Mouse (Mus musculus): ENCODE measurements at regions not wholly inside any gene's neighbourhood (a gene's known extent, or its start where the extent isn't known, plus 50 kb on each side); places are given as distances from the start of the nearest gene placed in this dataset.

DNA sequence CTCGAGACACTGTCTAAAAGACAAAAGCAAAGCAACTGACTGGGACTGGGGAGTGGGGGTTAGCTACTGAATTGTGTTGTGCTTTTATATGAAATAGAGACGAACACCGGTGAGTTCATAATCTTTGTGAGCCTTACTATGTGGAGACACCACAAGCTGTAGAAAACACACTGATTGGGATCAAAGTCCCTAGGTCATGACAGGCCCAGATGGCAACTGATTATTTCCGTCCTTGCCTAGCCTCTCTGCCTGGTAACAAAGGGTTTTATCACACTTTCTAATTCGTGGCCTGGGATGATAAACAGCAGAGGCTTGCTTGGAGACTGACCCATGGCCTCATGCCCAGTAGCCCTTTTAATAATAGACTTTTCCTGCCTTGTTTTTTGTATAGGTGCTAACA lies 213.5 kb downstream of the Gm10260 start:
- TF ChIP-seq EP300 (IDR thresholded peaks at IDR 0.05; ENCODE audit: low read depth): no peak
- TF ChIP-seq CTCF (IDR thresholded peaks at IDR 0.05; ENCODE audit: low read depth): no peak

All from liver, embryonic 14.5 days (tissue).